Mouse (Mus musculus) kidney, embryonic 15.5 days (tissue): Measurements from ENCODE around the gene Pkn2. TPM values are rescaled to one million over a fixed set of nuclear protein-coding genes. Genes with fewer than 3 reads are reported as not detected.
A peak's percentile ranks its signal among the peaks of the same experiment; 100 is the strongest.

Experiments used
- ATAC-seq: fragments of 200-750 bp; cut with Nextera tagmentation; replicated peaks from 2 replicates; pipeline ENCODE4 v1.8.0; 2017; ENCODE audit warnings: moderate TSS enrichment; ENCODE audit not compliant: low FRiP score
- H3K27ac ChIP-seq: fragments of 300-500 bp; sonication (generic); 2 replicates; pipeline ENCODE4 v1.5.1; 2015; ENCODE audit warnings: mild to moderate bottlenecking, inconsistent platforms
- H3K27me3 ChIP-seq: fragments of 300-500 bp; sonication (generic); 2 replicates; pipeline ENCODE4 v1.6.1; 2015; ENCODE audit warnings: inconsistent platforms
- H3K36me3 ChIP-seq: fragments of 300-500 bp; sonication (generic); 2 replicates; pipeline ENCODE4 v1.6.1; 2015; ENCODE audit warnings: inconsistent platforms
- H3K4me1 ChIP-seq: fragments of 300-500 bp; sonication (generic); 2 replicates; pipeline ENCODE4 v1.6.1; 2015; ENCODE audit warnings: inconsistent platforms
- H3K4me2 ChIP-seq: fragments of 300-500 bp; sonication (generic); 2 replicates; pipeline ENCODE4 v1.6.1; 2015; ENCODE audit warnings: moderate library complexity, mild to moderate bottlenecking, inconsistent platforms
- H3K4me3 ChIP-seq: fragments of 300-500 bp; sonication (generic); replicated peaks from 2 replicates; pipeline ENCODE4 v1.5.1; 2015; ENCODE audit warnings: mild to moderate bottlenecking, inconsistent platforms
- H3K9ac ChIP-seq: fragments of 300-500 bp; sonication (generic); 2 replicates; pipeline ENCODE4 v1.6.1; 2015; ENCODE audit warnings: mild to moderate bottlenecking, inconsistent platforms
- H3K9me3 ChIP-seq: fragments of 300-500 bp; sonication (generic); replicated peaks from 2 replicates; pipeline ENCODE4 v1.6.1; 2016; ENCODE audit warnings: inconsistent platforms
- WGBS: fragments of 180-500 bp; shearing (Covaris S2); methylation state at CpG from one replicate; pipeline ENCODE4 v1.1.7; 2015; ENCODE audit warnings: mixed read lengths; 5-methylcytosine and 5-hydroxymethylcytosine counted together
- polyA plus RNA-seq: library from polyadenylated mRNA; unstranded; fragments of >200 nt; fragmentation: Nextera tagmentation; extraction: Ambion mirVana; gene quantifications from 2 replicates; pipeline ENCODE4 v1.2.1, GENCODE M21; 2015

The Pkn2 gene
- polyA plus RNA-seq, 1 experiment from 2014 or later, result 46.1 TPM

GRCm38 (mm10) chr3:142884594-142884993, 2.8 kb upstream of the Pkn2 start:
- no peak overlapping the region for H3K9ac ChIP-seq
- H3K4me2 ChIP-seq, result no peak overlapping the region
- no peak overlapping the region for H3K27ac ChIP-seq
- H3K36me3 ChIP-seq, result no peaks in the 10 kb centered on the region
- H3K4me1 ChIP-seq, result peaks cover 10% of the 10 kb centered on the region; the same call in 1 of the 2 replicates
- no peaks in the 10 kb centered on the region for H3K9me3 ChIP-seq
- H3K27me3 ChIP-seq, result no peaks in the 10 kb centered on the region
- no peak overlapping the region for H3K4me3 ChIP-seq
- no peak for ATAC-seq

GRCm38 (mm10) chr3:142881589-142881871, 274 bp downstream of the Pkn2 start:
- peak overlapping the region; percentile 93 for H3K9ac ChIP-seq
- H3K27me3 ChIP-seq, result no peaks in the 10 kb centered on the region
- peak overlapping the region; percentile 97 for H3K27ac ChIP-seq
- H3K4me3 ChIP-seq, result peak overlapping the region; percentile 100
- 2% methylated on average over 12 of the region's 40 CpGs for WGBS
- H3K36me3 ChIP-seq, result no peaks in the 10 kb centered on the region
- no peaks in the 10 kb centered on the region for H3K9me3 ChIP-seq
- H3K4me2 ChIP-seq, result peak overlapping the region; percentile 55
- H3K4me1 ChIP-seq, result peaks cover 10% of the 10 kb centered on the region; the same call in 1 of the 2 replicates
- ATAC-seq, result peak; percentile 68

GRCm38 (mm10) chr3:142880790-142881588, 815 bp downstream of the Pkn2 start:
- Histone ChIP-seq H3K9ac (peak overlapping the region; percentile 93), H3K9me3 (no peaks in the 10 kb centered on the region), H3K4me2 (peak overlapping the region; percentile 55), H3K27me3 (no peaks in the 10 kb centered on the region), H3K27ac (peak overlapping the region; percentile 97), H3K4me3 (peak overlapping the region; percentile 100), H3K4me1 (peaks cover 10% of the 10 kb centered on the region; the same call in 1 of the 2 replicates), H3K36me3 (no peaks in the 10 kb centered on the region)
- ATAC-seq, result peak; percentile 20
- WGBS, result under 1% methylated on average over 55 of the region's 72 CpGs

- Histone ChIP-seq H3K27ac (no peak overlapping the region), H3K27me3 (no peaks in the 10 kb centered on the region), H3K36me3 (no peaks in the 10 kb centered on the region), H3K4me2 (no peak overlapping the region), H3K9me3 (no peaks in the 10 kb centered on the region), H3K4me3 (no peak overlapping the region), H3K9ac (no peak overlapping the region), H3K4me1 (no peaks in the 10 kb centered on the region)
- 81% methylated on average over 2 of the region's 2 CpGs for WGBS
- 0 out of 2 replicates have a peak, but pooled peaks have one; percentile 52 for ATAC-seq
These were observed 18.6 kb downstream of the Pkn2 start for GRCm38 (mm10) chr3:142863236-142863635.

GRCm38 (mm10) chr3:142856832-142857231, 25.0 kb downstream of the Pkn2 start:
- Histone ChIP-seq H3K9me3 (no peaks in the 10 kb centered on the region), H3K36me3 (0 out of 2 replicates have a peak, but pooled peaks cover 4% of the 10 kb centered on the region), H3K4me3 (no peak overlapping the region), H3K4me1 (0 out of 2 replicates have a peak, but pooled peaks cover 3% of the 10 kb centered on the region), H3K9ac (no peak overlapping the region), H3K27me3 (no peaks in the 10 kb centered on the region), H3K27ac (no peak overlapping the region), H3K4me2 (no peak overlapping the region)
- WGBS, result 73% methylated on average over 3 of the region's 3 CpGs
- no peak for ATAC-seq

GRCm38 (mm10) chr3:142855961-142856472, 25.8 kb downstream of the Pkn2 start:
- H3K9me3 ChIP-seq, result no peaks in the 10 kb centered on the region
- no peak overlapping the region for H3K4me3 ChIP-seq
- WGBS, result 74% methylated on average over 4 of the region's 4 CpGs
- H3K9ac ChIP-seq, result no peak overlapping the region
- no peak overlapping the region for H3K27ac ChIP-seq
- no peak overlapping the region for H3K4me2 ChIP-seq
- ATAC-seq, result no peak
- H3K4me1 ChIP-seq, result 0 out of 2 replicates have a peak, but pooled peaks cover 3% of the 10 kb centered on the region
- H3K27me3 ChIP-seq, result no peaks in the 10 kb centered on the region
- 0 out of 2 replicates have a peak, but pooled peaks cover 6% of the 10 kb centered on the region for H3K36me3 ChIP-seq

- Histone ChIP-seq H3K4me3 (no peak overlapping the region), H3K4me1 (0 out of 2 replicates have a peak, but pooled peaks cover 3% of the 10 kb centered on the region), H3K9ac (no peak overlapping the region), H3K36me3 (peaks cover 12% of the 10 kb centered on the region; the same call in 1 of the 2 replicates), H3K9me3 (no peaks in the 10 kb centered on the region), H3K4me2 (no peak overlapping the region), H3K27me3 (no peaks in the 10 kb centered on the region), H3K27ac (no peak overlapping the region)
- no peak for ATAC-seq
- WGBS, result 92% methylated on average over 3 of the region's 3 CpGs
These were observed 28.9 kb downstream of the Pkn2 start for GRCm38 (mm10) chr3:142852911-142853310.

- Histone ChIP-seq H3K9ac (no peak overlapping the region), H3K27ac (no peak overlapping the region), H3K9me3 (no peaks in the 10 kb centered on the region), H3K4me2 (no peak overlapping the region), H3K4me1 (0 out of 2 replicates have a peak, but pooled peaks cover 3% of the 10 kb centered on the region), H3K4me3 (no peak overlapping the region), H3K27me3 (no peaks in the 10 kb centered on the region), H3K36me3 (peaks cover 12% of the 10 kb centered on the region; the same call in 1 of the 2 replicates)
- ATAC-seq, result no peak
- 66% methylated on average over 3 of the region's 3 CpGs for WGBS
These were observed 30.2 kb downstream of the Pkn2 start for GRCm38 (mm10) chr3:142851631-142852030.

GRCm38 (mm10) chr3:142839961-142840360, 41.8 kb downstream of the Pkn2 start:
- ATAC-seq, result no peak
- no peak overlapping the region for H3K4me3 ChIP-seq
- no peak overlapping the region for H3K27ac ChIP-seq
- no peaks in the 10 kb centered on the region for H3K27me3 ChIP-seq
- WGBS, result 83% methylated on average over 4 of the region's 4 CpGs
- H3K9me3 ChIP-seq, result no peaks in the 10 kb centered on the region
- H3K4me1 ChIP-seq, result peaks cover 8% of the 10 kb centered on the region
- no peak overlapping the region for H3K9ac ChIP-seq
- H3K4me2 ChIP-seq, result no peak overlapping the region
- peaks cover 25% of the 10 kb centered on the region for H3K36me3 ChIP-seq

GRCm38 (mm10) chr3:142834761-142835160, 47.0 kb downstream of the Pkn2 start:
- Histone ChIP-seq H3K4me3 (no peak overlapping the region), H3K4me2 (no peak overlapping the region), H3K4me1 (peaks cover 8% of the 10 kb centered on the region), H3K9ac (no peak overlapping the region), H3K27me3 (no peaks in the 10 kb centered on the region), H3K27ac (no peak overlapping the region), H3K36me3 (peaks cover 23% of the 10 kb centered on the region), H3K9me3 (no peaks in the 10 kb centered on the region)
- WGBS, result 87% methylated on average over 4 of the region's 4 CpGs
- ATAC-seq, result no peak

- ATAC-seq, result no peak
- peaks cover 8% of the 10 kb centered on the region for H3K4me1 ChIP-seq
- H3K27ac ChIP-seq, result no peak overlapping the region
- H3K36me3 ChIP-seq, result peaks cover 21% of the 10 kb centered on the region
- H3K4me3 ChIP-seq, result no peak overlapping the region
- no peaks in the 10 kb centered on the region for H3K9me3 ChIP-seq
- H3K9ac ChIP-seq, result no peak overlapping the region
- no peak overlapping the region for H3K4me2 ChIP-seq
- H3K27me3 ChIP-seq, result no peaks in the 10 kb centered on the region
- WGBS, result 92% methylated on average over 4 of the region's 4 CpGs
These were observed 47.8 kb downstream of the Pkn2 start for GRCm38 (mm10) chr3:142834024-142834423.

GRCm38 (mm10) chr3:142832910-142833309, 48.9 kb downstream of the Pkn2 start:
- Histone ChIP-seq H3K4me2 (no peak overlapping the region), H3K4me1 (peaks cover 8% of the 10 kb centered on the region), H3K4me3 (no peak overlapping the region), H3K9me3 (no peaks in the 10 kb centered on the region), H3K36me3 (peaks cover 22% of the 10 kb centered on the region), H3K27me3 (no peaks in the 10 kb centered on the region), H3K27ac (no peak overlapping the region), H3K9ac (no peak overlapping the region)
- no peak for ATAC-seq
- 86% methylated on average over 3 of the region's 3 CpGs for WGBS
